In the genomic region with DNA sequence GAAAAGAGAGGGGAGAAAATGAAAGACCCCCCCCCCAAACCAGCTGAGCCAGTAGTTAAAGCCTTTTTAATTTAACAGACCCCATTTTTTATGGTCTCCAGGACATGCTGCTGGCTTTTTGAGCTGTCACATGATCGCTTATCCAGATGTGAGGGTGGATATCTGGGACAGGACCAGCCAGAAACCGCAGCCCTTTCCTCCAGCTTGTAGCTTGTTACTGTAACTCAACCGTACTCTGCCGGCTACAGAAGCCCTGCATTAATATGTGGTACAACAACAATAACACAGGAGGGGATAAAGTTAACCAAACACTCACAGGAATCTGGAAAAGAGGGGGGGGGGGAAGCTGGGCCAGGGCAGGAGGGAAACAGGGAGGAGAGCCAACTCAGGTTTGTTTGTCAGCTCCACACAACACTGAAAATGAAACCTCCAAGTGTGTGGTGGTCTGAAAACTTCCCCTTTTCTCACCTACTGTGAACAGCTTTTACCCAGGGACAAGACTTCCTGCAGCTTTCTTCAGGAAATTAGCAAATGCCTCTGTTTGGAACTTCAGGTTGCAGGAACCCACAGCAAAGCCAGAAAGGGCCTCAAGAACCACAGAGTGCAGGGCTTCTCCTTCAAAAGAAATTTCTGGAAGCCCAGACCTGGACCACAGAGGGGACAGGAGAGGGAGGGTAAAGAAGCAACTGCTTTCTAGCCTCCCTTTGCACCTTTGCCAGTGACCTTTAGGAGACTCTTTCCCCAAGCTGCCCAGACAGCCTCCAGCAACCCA, we compare ENCODE assay signal across 8 mouse cellular contexts.
DNase-seq lines count a peak whose midpoint lies in the region; ATAC-seq and TF ChIP-seq lines count a peak whose summit lies in the region.

No protein-coding gene starts in this region.

- no peak overlapping the region for H3K4me3 ChIP-seq in forebrain, embryonic 11.5 days (ENCODE audit: low read depth, low read length)
- H3K4me3 ChIP-seq in forebrain, embryonic 12.5 days (replicated peaks), result no peak overlapping the region
- H3K4me3 ChIP-seq in CH12.LX (replicated peaks in 1 of 3; ENCODE audit: low read depth in 2 of 3, low read length in 2 of 3, poor library complexity in 1 of 3), result no peak overlapping the region

- H3K9ac ChIP-seq in forebrain, embryonic 11.5 days (ENCODE audit: low read length), result no peak overlapping the region
- H3K9ac ChIP-seq in forebrain, embryonic 12.5 days, result no peak overlapping the region
- peak overlapping the region; percentile 15; the same call in 1 of the 2 replicates for H3K9ac ChIP-seq in CH12.LX (ENCODE audit: insufficient read depth, low read depth)

- H3K27ac ChIP-seq in forebrain, embryonic 11.5 days (ENCODE audit: low read depth, low read length), result no peak overlapping the region
- H3K27ac ChIP-seq in forebrain, embryonic 12.5 days, result no peak overlapping the region
- no peak overlapping the region for H3K27ac ChIP-seq in CH12.LX (ENCODE audit: insufficient read depth, low read depth)

- no peaks in the 10 kb centered on the region for H3K4me1 ChIP-seq in forebrain, embryonic 11.5 days (replicated peaks; ENCODE audit: control insufficient read depth, insufficient read depth, low read length)
- H3K4me1 ChIP-seq in forebrain, embryonic 12.5 days, result no peaks in the 10 kb centered on the region
- H3K4me1 ChIP-seq in CH12.LX (ENCODE audit: control insufficient read depth in 1 of 2, insufficient read depth in 2 of 2), result peaks cover 16 to 47% of the 10 kb centered on the region in 2 experiments

- TF ChIP-seq RAD21 in CH12.LX (IDR thresholded peaks at IDR 0.05; ENCODE audit: low read depth, low read length), result no peak

- peak; percentile 41 for DNase-seq in forebrain, embryonic 11.5 days (ENCODE audit: low spot score)
- DNase-seq in CH12.LX (ENCODE audit: extremely low read depth), result peak; percentile 46
- peak; percentile 91 for DNase-seq in forelimb bud, embryonic 11.5 days (ENCODE audit: low read depth, low spot score)
- DNase-seq in T-cell, adult 2 months (ENCODE audit: low spot score), result no peak
- no peak for DNase-seq in cerebellum, adult 11-12 months

- dilution Hi-C loops in CH12.LX (cut with MboI; ENCODE audit: extremely low pct_ligation_motif_present, extremely low pct_unique_long_range_greater_than_20kb, low sequenced_read_pairs), result no loop called here

- no peak for TF ChIP-seq POLR2A in CH12.LX (IDR thresholded peaks at IDR 0.05; ENCODE audit: low read depth, low read length)

- no peaks in the 10 kb centered on the region for H3K79me2 ChIP-seq in CH12.LX (replicated peaks; ENCODE audit: control insufficient read depth, extremely low read depth, insufficient read depth, poor library complexity, severe bottlenecking)

- no peaks in the 10 kb centered on the region for H3K36me3 ChIP-seq in forebrain, embryonic 11.5 days (ENCODE audit: control insufficient read depth, insufficient read depth, low read length)
- no peaks in the 10 kb centered on the region for H3K36me3 ChIP-seq in forebrain, embryonic 12.5 days (replicated peaks)
- H3K36me3 ChIP-seq in CH12.LX (replicated peaks in 1 of 2; ENCODE audit: control insufficient read depth in 1 of 2, insufficient read depth in 1 of 2, low read length in 1 of 2), result no peaks in the 10 kb centered on the region

- no peaks in the 10 kb centered on the region for H3K9me3 ChIP-seq in forebrain, embryonic 11.5 days (ENCODE audit: control insufficient read depth, low read length)
- H3K9me3 ChIP-seq in forebrain, embryonic 12.5 days, result no peaks in the 10 kb centered on the region
- H3K9me3 ChIP-seq in CH12.LX (replicated peaks; ENCODE audit: low read length), result no peaks in the 10 kb centered on the region

- in situ Hi-C loops in CH12.LX (cut with MboI; ENCODE audit: low pct_ligation_motif_present, low pct_unique_long_range_greater_than_20kb, low sequenced_read_pairs), result loop anchor here (25.0 kb wide), 2 partner anchors 170 to 955 kb away; no protein-coding TSS in a partner anchor

- ATAC-seq in forebrain, embryonic 11.5 days (replicated peaks; ENCODE audit: low FRiP score), result no peak
- no peak for ATAC-seq in forebrain, embryonic 12.5 days (ENCODE audit: low FRiP score)
- peak; percentile 76 for ATAC-seq in megakaryocyte, adult 5-6 weeks (ENCODE audit: poor library complexity, severe bottlenecking)
- ATAC-seq in CD4-positive, CD25-positive, alpha-beta regulatory T cell, adult 4 months, result no peak

- no peaks in the 10 kb centered on the region for H3K27me3 ChIP-seq in forebrain, embryonic 11.5 days (ENCODE audit: control insufficient read depth, insufficient read depth, low read length)
- H3K27me3 ChIP-seq in forebrain, embryonic 12.5 days, result no peaks in the 10 kb centered on the region
- peaks cover 12% of the 10 kb centered on the region for H3K27me3 ChIP-seq in CH12.LX (replicated peaks)

- no peak overlapping the region for H3K4me2 ChIP-seq in forebrain, embryonic 11.5 days (ENCODE audit: low read depth, low read length, severe bottlenecking)
- no peak overlapping the region for H3K4me2 ChIP-seq in forebrain, embryonic 12.5 days
- H3K4me2 ChIP-seq in CH12.LX (ENCODE audit: insufficient read depth, low read depth, poor library complexity, severe bottlenecking), result peak overlapping the region; percentile 79

- TF ChIP-seq CTCF in CH12.LX (conservative IDR thresholded peaks at IDR 0.05 in 1 of 2, IDR thresholded peaks at IDR 0.05 in 1 of 2; ENCODE audit: low read depth in 2 of 2, low read length in 2 of 2), result no peak

- TF ChIP-seq EP300 in CH12.LX (IDR thresholded peaks at IDR 0.05; ENCODE audit: low read length), result peak; percentile 88

- WGBS in forebrain, embryonic 11.5 days, result 60% methylated on average over 4 of the region's 4 CpGs
- WGBS in forebrain, embryonic 12.5 days, result 63% methylated on average over 4 of the region's 4 CpGs

TF ChIP-seq in CH12.LX, 34 proteins besides CTCF, POLR2A, EP300 and RAD21:
- TF ChIP-seq SIN3A (IDR thresholded peaks at IDR 0.05; ENCODE audit: low read length), result no peak
- TF ChIP-seq ETS1 (conservative IDR thresholded peaks at IDR 0.05; ENCODE audit: low read depth, low read length), result peak; percentile 75
- TF ChIP-seq JUND (conservative IDR thresholded peaks at IDR 0.05; ENCODE audit: low read depth, low read length), result 0 out of 2 replicates have a peak, but pooled peaks have one; percentile 14
- peak; percentile 34; the same call in 1 of the 2 replicates for TF ChIP-seq ELF1 (IDR thresholded peaks at IDR 0.05; ENCODE audit: low read depth, low read length)
- TF ChIP-seq TCF12 (IDR thresholded peaks at IDR 0.05; ENCODE audit: low read depth, low read length), result peak; percentile 70
- no peak for TF ChIP-seq HCFC1 (IDR thresholded peaks at IDR 0.05; ENCODE audit: low read depth, low read length)
- no peak for TF ChIP-seq KAT2A (IDR thresholded peaks at IDR 0.05; ENCODE audit: insufficient replicate concordance, low read length)
- no peak for TF ChIP-seq ZKSCAN1 (IDR thresholded peaks at IDR 0.05; ENCODE audit: borderline replicate concordance, low read depth, low read length)
- no peak for TF ChIP-seq MXI1 (IDR thresholded peaks at IDR 0.05; ENCODE audit: low read depth, low read length)
- TF ChIP-seq JUN (IDR thresholded peaks at IDR 0.05; ENCODE audit: insufficient read depth, low read depth, low read length), result 0 out of 2 replicates have a peak, but pooled peaks have one; percentile 7
- TF ChIP-seq MAZ (IDR thresholded peaks at IDR 0.05; ENCODE audit: low read depth, low read length), result 0 out of 2 replicates have a peak, but pooled peaks have one; percentile 51
- 0 out of 2 replicates have a peak, but pooled peaks have one; percentile 13 for TF ChIP-seq MAX (IDR thresholded peaks at IDR 0.05; ENCODE audit: low read length)
- TF ChIP-seq CHD2 (IDR thresholded peaks at IDR 0.05; ENCODE audit: low read length), result 0 out of 2 replicates have a peak, but pooled peaks have one; percentile 32
- TF ChIP-seq TBP (conservative IDR thresholded peaks at IDR 0.05; ENCODE audit: low read depth, low read length), result no peak
- TF ChIP-seq SMC3 (IDR thresholded peaks at IDR 0.05; ENCODE audit: low read depth, low read length), result no peak
- peak; percentile 55; the same call in 1 of the 2 replicates for TF ChIP-seq MAFK (IDR thresholded peaks at IDR 0.05; ENCODE audit: insufficient replicate concordance, low read length)
- TF ChIP-seq MYC (IDR thresholded peaks at IDR 0.05; ENCODE audit: low read depth, low read length), result no peak
- TF ChIP-seq MEF2A (IDR thresholded peaks at IDR 0.05; ENCODE audit: borderline replicate concordance, low read depth, low read length), result peak; percentile 62
- no peak for TF ChIP-seq POLR2AphosphoS2 (IDR thresholded peaks at IDR 0.05; ENCODE audit: low read depth, low read length)
- no peak for TF ChIP-seq ZNF384 (IDR thresholded peaks at IDR 0.05; ENCODE audit: low read depth, low read length)
- peak; percentile 57; the same call in 1 of the 2 replicates for TF ChIP-seq BHLHE40 (IDR thresholded peaks at IDR 0.05; ENCODE audit: low read depth, low read length)
- peak; percentile 84 for TF ChIP-seq IRF4 (IDR thresholded peaks at IDR 0.05; ENCODE audit: low read depth, low read length)
- peak; percentile 26; the same call in 1 of the 2 replicates for TF ChIP-seq RCOR1 (conservative IDR thresholded peaks at IDR 0.05; ENCODE audit: low read depth, low read length)

Comparison
In these comparisons a context has a peak if more than half of its experiments do, and no peak if none do; other contexts are left out.
1. DNase-seq: peak in forebrain, embryonic 11.5 days (single experiment), CH12.LX (single experiment) and forelimb bud, embryonic 11.5 days (single experiment); none in T-cell, adult 2 months (single experiment) and cerebellum, adult 11-12 months (single experiment).